Mouse (Mus musculus): Measurements from ENCODE around the gene Bmp4. TPM values are rescaled to one million over a fixed set of nuclear protein-coding genes. Genes with fewer than 3 reads are reported as not detected.

Bmp4 gene
- polyA plus RNA-seq, 1 experiment = not detected

DNA sequence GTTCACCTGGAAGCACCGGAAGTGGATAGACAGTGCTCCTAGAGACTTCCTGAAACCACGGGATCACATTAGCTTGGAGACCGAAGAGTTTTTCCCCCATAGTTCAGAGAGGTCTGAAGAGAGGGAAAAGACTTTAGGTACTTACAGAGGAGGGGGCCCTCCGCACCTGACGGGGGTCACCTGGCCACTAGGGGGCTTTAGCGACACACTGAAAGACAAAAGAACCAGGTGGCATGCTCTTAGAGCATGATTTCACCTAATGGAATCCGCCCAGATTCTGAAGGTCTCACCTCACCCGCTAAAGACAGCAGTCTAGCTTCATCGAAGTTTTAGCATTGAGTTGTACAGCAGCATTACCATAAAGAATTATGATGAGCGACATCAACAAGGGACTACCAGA, 27.3 kb downstream of the Bmp4 start:
- no peak overlapping the region for H3K4me3 ChIP-seq (ENCODE audit: insufficient read depth, low read length)
- no peaks in the 10 kb centered on the region for H3K4me1 ChIP-seq (ENCODE audit: control insufficient read depth, insufficient read depth, low read length)
- no peak for TF ChIP-seq POLR2A (IDR thresholded peaks at IDR 0.05; ENCODE audit: borderline replicate concordance, low read depth, low read length)
- no peak for TF ChIP-seq CTCF (IDR thresholded peaks at IDR 0.05; ENCODE audit: low read depth, low read length)
- H3K27ac ChIP-seq (ENCODE audit: insufficient read depth, low read depth, low read length) = no peak overlapping the region

DNA sequence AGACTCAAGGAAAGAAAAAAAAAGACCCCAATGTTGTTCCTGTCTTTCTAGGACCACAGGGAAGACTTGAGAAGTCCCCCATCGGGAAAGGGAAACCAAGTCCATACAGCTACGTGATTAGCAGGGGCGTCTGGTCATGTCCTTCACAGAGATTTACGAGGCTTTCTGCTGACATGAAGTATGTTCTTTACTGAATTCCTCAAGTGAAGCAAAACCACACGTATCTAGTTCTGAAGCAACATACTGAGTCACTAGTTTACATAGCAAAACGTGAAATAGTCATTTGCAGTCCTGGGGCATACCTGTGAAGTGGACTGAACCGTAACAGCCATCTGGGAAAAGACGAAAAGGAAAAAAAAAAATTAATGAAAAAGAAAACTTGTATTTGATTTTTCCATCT, 32.8 kb downstream of the Bmp4 start:
- no peaks in the 10 kb centered on the region for H3K4me1 ChIP-seq (ENCODE audit: control insufficient read depth, insufficient read depth, low read length)
- no peak overlapping the region for H3K4me3 ChIP-seq (ENCODE audit: insufficient read depth, low read length)
- no peak for TF ChIP-seq POLR2A (IDR thresholded peaks at IDR 0.05; ENCODE audit: borderline replicate concordance, low read depth, low read length)
- TF ChIP-seq CTCF (IDR thresholded peaks at IDR 0.05; ENCODE audit: low read depth, low read length) = no peak
- H3K27ac ChIP-seq (ENCODE audit: insufficient read depth, low read depth, low read length) = no peak overlapping the region

DNA sequence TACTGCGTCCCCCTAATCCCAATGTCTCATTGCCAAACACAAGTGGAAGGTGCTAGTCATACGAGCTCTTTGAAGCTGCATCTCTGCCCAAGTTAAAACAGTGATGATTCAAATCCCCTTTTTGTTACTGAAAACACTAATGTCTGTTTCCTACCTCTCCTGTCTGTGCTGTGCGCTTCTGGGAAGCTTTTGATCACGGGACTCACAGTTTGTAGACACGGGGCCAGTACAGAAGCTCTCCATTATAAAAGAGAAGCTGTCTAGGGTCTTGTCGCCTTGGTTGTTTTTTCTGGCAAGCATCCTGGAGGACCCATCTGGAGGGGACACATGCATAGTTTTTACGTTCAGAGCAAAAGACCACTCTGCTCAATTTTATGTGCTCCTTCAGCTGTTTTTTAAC, 33.2 kb downstream of the Bmp4 start:
- Histone ChIP-seq H3K4me3 (ENCODE audit: insufficient read depth, low read length) (no peak overlapping the region), H3K27ac (ENCODE audit: insufficient read depth, low read depth, low read length) (no peak overlapping the region), H3K4me1 (ENCODE audit: control insufficient read depth, insufficient read depth, low read length) (no peaks in the 10 kb centered on the region)
- TF ChIP-seq POLR2A (IDR thresholded peaks at IDR 0.05; ENCODE audit: borderline replicate concordance, low read depth, low read length) = no peak
- no peak for TF ChIP-seq CTCF (IDR thresholded peaks at IDR 0.05; ENCODE audit: low read depth, low read length)

DNA sequence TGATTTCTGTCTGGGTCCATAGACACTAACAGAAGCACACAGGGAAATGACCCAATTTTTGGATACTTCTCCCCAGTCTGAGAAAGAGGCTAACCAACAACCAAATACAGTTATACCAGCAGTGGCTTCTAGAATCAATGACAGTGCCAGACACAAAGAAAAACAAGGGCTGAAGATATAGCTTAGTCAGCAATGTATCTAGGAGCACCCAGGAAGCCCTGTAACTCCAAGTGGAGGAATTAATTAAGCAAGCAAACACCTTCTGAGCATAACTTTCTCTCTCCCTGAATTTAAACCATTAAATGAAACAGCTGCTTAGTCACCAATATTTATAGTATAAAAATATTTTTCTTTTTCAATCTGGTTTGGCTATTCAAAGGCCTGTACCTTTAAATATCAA, 45.7 kb downstream of the Bmp4 start:
- H3K4me1 ChIP-seq (ENCODE audit: control insufficient read depth, insufficient read depth, low read length) = no peaks in the 10 kb centered on the region
- no peak for TF ChIP-seq POLR2A (IDR thresholded peaks at IDR 0.05; ENCODE audit: borderline replicate concordance, low read depth, low read length)
- H3K4me3 ChIP-seq (ENCODE audit: insufficient read depth, low read length) = no peak overlapping the region
- H3K27ac ChIP-seq (ENCODE audit: insufficient read depth, low read depth, low read length) = no peak overlapping the region

GRCm38 (mm10) chr14:46338801-46339200, 51.7 kb downstream of the Bmp4 start:
- Histone ChIP-seq H3K4me3 (ENCODE audit: insufficient read depth, low read length) (no peak overlapping the region), H3K4me1 (ENCODE audit: control insufficient read depth, insufficient read depth, low read length) (no peaks in the 10 kb centered on the region), H3K27ac (ENCODE audit: insufficient read depth, low read depth, low read length) (no peak overlapping the region)
- no peak for TF ChIP-seq POLR2A (IDR thresholded peaks at IDR 0.05; ENCODE audit: borderline replicate concordance, low read depth, low read length)
- no peak for TF ChIP-seq CTCF (IDR thresholded peaks at IDR 0.05; ENCODE audit: low read depth, low read length)

Other genes starting within 250 kb of the Bmp4 start
- gene Gm15217, start 11.3 kb downstream of the Bmp4 start, polyA plus RNA-seq (2012; ENCODE audit: insufficient read depth, insufficient read length, missing spikeins) = not detected in 2 replicates

Data from bone marrow macrophage, adult 2 months (primary cell).